Mouse (Mus musculus): Measurements from ENCODE around the gene Trio. TPM values are rescaled to one million over a fixed set of nuclear protein-coding genes. Genes with fewer than 3 reads are reported as not detected.
"Not testable (repeated sequence)": the region's sequence is repeated elsewhere in the genome, so short reads cannot be mapped to it uniquely, and the experiment has no call there.

Trio gene
- polyA plus RNA-seq, 1 experiment from 2014 or later: 39.5 TPM

DNA sequence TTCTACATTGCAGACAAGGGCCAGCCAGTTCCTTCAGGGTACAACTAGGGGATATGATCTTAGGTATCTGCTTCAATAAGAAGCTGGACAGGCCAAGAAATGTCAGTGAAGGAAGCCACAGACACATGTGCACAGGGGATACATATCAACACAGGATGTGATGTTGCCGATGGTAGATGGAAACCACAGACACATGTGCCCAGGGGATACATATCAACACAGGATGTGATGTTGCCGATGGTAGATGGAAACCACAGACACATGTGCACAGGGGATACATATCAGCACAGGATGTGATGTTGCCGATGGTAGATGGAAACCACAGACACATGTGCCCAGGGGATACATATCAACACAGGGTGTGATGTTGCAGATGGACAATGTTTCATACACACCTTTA, 197.8 kb downstream of the Trio start:
- 88% methylated on average over 3 of the region's 3 CpGs for WGBS
- peaks cover 95% of the 10 kb centered on the region for H3K36me3 ChIP-seq
- H3K4me2 ChIP-seq; H3K4me1 ChIP-seq (replicated peaks); H3K27me3 ChIP-seq; H3K9me3 ChIP-seq; H3K27ac ChIP-seq; ATAC-seq (ENCODE audit: low FRiP score); H3K4me3 ChIP-seq; H3K9ac ChIP-seq: not testable (repeated sequence)

DNA sequence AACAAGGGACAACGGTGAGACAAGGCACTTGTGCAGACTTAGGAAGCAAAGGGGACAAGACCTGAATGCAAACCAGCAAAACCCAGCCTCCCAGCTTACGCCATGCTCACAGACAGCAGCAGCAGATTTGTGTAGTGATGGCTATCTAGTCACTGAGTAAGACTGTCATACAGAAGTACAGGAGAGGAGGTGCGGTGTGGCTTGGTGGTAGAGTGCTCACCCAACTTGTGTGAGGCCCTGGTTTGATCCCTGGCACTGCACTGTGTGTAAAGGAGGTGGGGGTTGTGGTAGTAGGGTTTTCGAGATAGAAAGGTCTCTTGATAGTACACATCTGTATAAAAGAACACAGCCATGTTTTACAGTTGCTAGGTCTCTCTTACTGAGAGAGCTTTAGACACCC, 198.8 kb downstream of the Trio start:
- Histone ChIP-seq H3K27ac (no peak overlapping the region), H3K4me3 (no peak overlapping the region), H3K27me3 (no peaks in the 10 kb centered on the region), H3K9ac (no peak overlapping the region), H3K9me3 (no peaks in the 10 kb centered on the region), H3K36me3 (peaks cover 94% of the 10 kb centered on the region), H3K4me1 (replicated peaks) (no peaks in the 10 kb centered on the region), H3K4me2 (no peak overlapping the region)
- ATAC-seq (ENCODE audit: low FRiP score): no peak
- 94% methylated on average over 4 of the region's 4 CpGs for WGBS

DNA sequence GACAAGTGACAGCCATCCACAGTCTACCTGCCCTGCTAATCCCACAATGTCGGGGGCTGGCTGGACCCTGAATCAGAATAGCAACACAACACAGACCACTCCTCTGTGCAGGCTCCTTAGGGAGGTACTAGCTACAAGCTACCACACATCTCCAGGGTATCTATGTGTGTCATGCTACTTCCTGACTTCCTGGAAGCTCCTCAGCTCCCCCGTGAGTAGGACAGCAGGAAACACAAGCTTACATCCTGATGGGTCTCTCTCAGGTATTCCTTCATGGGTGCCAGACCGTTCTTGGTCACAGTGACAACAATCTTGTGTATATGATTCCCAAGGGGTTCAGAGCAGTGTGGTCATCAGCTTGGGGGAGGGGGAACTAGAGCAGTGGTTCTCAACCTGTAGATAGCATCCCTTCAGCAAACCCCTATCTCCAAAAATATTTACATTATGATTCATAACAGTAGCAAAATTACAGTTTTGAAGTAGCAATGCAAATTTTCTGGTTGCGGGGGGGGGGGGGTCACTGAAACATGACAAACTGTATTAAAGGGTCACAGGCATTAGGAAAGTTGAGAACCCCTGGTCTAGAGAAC, 199.5 kb downstream of the Trio start:
- Histone ChIP-seq H3K27me3 (no peaks in the 10 kb centered on the region), H3K4me2 (no peak overlapping the region), H3K9me3 (no peaks in the 10 kb centered on the region), H3K27ac (no peak overlapping the region), H3K36me3 (peaks cover 94% of the 10 kb centered on the region), H3K4me3 (no peak overlapping the region), H3K4me1 (replicated peaks) (no peaks in the 10 kb centered on the region), H3K9ac (no peak overlapping the region)
- 93% methylated on average over 4 of the region's 4 CpGs for WGBS
- ATAC-seq (ENCODE audit: low FRiP score): no peak

DNA sequence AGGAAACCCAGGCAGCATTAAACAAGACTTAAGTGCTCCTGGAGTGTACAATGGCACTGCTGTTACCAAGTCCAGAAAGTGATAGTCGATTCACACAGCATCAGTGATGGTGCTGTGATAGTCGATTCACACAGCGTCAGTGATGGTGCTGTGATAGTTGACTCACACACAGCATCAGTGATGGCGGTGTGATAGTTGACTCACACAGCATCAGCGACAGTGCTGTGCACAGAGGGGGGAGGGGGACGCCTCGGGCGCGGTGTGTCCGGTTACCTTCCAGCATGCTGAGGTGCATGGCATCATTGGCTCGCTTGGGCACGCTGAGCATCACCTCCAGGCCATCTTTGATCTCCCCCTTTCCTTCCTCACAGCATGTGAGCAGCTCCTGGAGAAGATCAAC, 200.3 kb downstream of the Trio start:
- Histone ChIP-seq H3K27ac (no peak overlapping the region), H3K36me3 (peaks cover 94% of the 10 kb centered on the region), H3K27me3 (no peaks in the 10 kb centered on the region), H3K4me1 (replicated peaks) (no peaks in the 10 kb centered on the region), H3K4me3 (no peak overlapping the region), H3K9me3 (no peaks in the 10 kb centered on the region), H3K9ac (no peak overlapping the region), H3K4me2 (no peak overlapping the region)
- 95% methylated on average over 12 of the region's 12 CpGs for WGBS
- ATAC-seq (ENCODE audit: low FRiP score): no peak

DNA sequence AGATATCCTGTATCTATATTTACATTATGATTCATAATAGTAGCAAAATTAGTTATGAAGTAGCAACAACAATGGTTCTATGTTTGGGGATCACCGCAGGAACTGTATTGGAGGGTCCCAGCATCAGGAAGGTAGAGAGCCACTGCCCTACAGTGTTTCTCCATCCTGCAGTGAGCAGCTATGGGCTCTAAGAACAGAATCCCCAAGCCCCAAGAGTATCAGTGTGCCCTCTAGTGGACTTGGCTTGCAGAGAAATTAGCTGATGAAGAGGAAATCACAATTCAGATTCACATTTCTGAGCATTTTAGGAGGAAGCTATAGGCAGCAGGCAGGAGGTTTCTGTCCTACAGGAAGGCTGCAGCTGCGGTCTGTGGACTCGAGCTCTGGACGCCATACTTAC, 202.1 kb downstream of the Trio start:
- no peak for ATAC-seq (ENCODE audit: low FRiP score)
- Histone ChIP-seq H3K4me3 (no peak overlapping the region), H3K9ac (no peak overlapping the region), H3K4me1 (replicated peaks) (no peaks in the 10 kb centered on the region), H3K36me3 (peaks cover 96% of the 10 kb centered on the region), H3K27me3 (no peaks in the 10 kb centered on the region), H3K4me2 (no peak overlapping the region), H3K27ac (no peak overlapping the region), H3K9me3 (no peaks in the 10 kb centered on the region)
- WGBS: 91% methylated on average over 4 of the region's 4 CpGs

DNA sequence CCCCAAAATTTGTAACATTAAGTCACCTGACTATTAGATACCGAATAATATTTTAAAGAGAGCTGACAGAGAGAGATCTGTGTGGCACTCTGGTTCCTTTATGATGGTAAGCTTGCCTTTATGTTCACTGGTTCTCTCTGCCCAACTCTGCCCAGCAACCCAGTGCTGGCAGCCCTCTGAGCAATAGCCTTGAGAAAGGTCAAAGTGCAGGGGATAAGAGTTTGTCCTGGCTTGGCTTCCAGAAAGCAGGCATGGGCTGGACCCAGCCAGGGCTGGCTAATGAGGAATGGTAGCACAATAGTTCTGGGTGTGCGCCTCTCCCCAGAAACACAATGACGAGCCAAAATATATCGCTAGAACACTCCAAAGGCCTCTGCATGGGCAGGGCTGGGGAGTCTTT, 203.2 kb downstream of the Trio start:
- no peak overlapping the region for H3K4me2 ChIP-seq
- no peak for ATAC-seq (ENCODE audit: low FRiP score)
- H3K4me3 ChIP-seq: no peak overlapping the region
- H3K27me3 ChIP-seq: no peaks in the 10 kb centered on the region
- H3K36me3 ChIP-seq: peaks cover 96% of the 10 kb centered on the region
- no peaks in the 10 kb centered on the region for H3K9me3 ChIP-seq
- H3K9ac ChIP-seq: no peak overlapping the region
- 94% methylated on average over 4 of the region's 4 CpGs for whole genome bisulfite sequencing
- no peaks in the 10 kb centered on the region for H3K4me1 ChIP-seq (replicated peaks)
- no peak overlapping the region for H3K27ac ChIP-seq

DNA sequence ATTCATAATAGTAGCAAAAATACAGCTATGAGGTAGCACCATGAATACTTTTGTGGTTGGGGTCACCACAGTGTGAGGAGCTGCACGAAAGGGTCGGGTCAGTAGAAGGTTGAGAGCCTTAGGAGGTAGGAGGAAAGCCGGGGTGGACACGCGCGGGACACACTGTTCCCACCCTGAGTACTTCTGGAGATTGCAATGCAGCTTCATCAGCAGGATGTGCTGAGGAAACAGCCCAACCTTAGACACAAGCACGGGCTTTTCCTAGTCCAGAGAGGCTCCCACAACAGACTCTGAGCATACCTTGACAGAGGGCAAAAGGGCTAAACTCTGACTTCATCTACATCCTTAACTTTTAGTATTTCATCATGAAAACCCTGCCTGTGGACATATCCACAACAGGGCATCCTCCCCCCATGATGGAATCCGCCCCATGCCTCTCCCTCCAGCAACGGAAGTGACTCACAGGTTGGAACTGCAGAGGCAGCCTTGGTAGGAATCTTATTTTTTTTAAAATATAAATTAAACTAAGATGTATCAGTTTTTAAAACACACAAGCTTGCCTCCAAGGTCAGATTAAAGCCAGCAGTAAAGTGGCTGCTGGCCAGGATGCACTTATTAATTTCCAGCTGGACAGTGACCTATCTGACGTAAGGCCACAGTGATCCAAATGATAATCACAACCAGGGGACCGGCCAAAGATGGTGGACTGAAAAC, 203.8 kb downstream of the Trio start:
- Histone ChIP-seq H3K4me3 (no peak overlapping the region), H3K9me3 (no peaks in the 10 kb centered on the region), H3K27ac (no peak overlapping the region), H3K4me2 (no peak overlapping the region), H3K27me3 (no peaks in the 10 kb centered on the region), H3K9ac (no peak overlapping the region), H3K36me3 (peaks cover 96% of the 10 kb centered on the region), H3K4me1 (replicated peaks) (no peaks in the 10 kb centered on the region)
- ATAC-seq (ENCODE audit: low FRiP score): no peak
- 93% methylated on average over 11 of the region's 11 CpGs for WGBS

DNA sequence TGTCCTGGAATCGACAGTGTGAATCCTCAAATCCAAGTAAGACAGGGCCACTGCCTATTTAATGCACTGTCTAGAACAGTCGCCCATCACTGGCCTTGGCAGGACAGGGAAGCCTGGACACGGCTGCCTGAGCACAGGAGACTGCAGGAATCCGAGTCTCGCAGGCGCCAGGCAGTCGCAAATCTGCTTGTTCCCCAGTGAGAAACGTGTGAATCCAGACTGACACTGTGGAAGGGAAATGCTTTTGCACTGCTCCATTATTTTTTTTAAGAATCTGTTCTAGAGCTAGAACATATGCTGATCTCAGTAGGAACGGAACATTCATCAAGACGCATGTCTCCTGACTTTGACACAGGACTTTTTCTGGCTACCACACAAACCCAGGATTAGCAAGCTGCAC, 208.6 kb downstream of the Trio start:
- 75% methylated on average over 10 of the region's 10 CpGs for WGBS
- Histone ChIP-seq H3K9ac (no peak overlapping the region), H3K4me3 (no peak overlapping the region), H3K9me3 (no peaks in the 10 kb centered on the region), H3K36me3 (peaks cover 98% of the 10 kb centered on the region), H3K4me2 (no peak overlapping the region), H3K27me3 (no peaks in the 10 kb centered on the region), H3K27ac (peak overlapping the region; percentile 40; the same call in 1 of the 2 replicates), H3K4me1 (replicated peaks) (peaks cover 10% of the 10 kb centered on the region; the same call in 1 of the 2 replicates)
- ATAC-seq (ENCODE audit: low FRiP score): no peak

DNA sequence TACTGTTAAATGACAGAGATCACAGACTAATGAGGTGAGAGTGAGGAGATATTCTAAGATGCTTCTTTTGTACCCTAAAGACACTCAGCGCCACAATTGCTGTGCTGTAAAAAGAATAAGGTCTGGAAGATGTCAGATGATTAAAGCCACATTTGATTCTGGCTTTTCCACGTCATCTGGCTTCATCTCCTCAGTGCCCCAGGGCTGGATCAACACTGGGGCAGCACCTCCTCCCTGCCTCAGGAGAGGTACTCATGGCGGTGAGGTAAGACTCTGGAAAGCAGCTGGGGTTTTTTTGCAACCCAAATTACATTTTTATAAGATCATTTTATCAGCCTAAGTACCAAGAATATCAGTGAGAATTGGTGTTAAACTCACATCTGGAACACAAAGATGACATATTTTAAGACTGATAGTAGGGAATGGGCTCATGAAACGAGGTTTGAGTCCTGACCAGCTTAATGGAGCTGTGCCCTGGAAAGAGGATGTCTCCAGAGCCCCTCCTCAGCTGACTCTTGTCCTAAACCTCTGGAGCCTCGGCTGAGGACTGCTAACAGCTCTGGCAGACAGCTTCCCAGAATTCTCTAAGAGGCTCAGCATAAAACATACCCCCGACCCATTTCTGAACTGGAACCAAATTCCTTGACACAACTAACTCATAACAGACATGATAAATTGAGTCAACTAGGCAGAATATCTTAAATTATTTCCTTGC, 210.8 kb downstream of the Trio start:
- no peak overlapping the region for H3K4me3 ChIP-seq
- H3K27me3 ChIP-seq: no peaks in the 10 kb centered on the region
- peaks cover 92% of the 10 kb centered on the region for H3K36me3 ChIP-seq
- peaks cover 23% of the 10 kb centered on the region for H3K4me1 ChIP-seq (replicated peaks)
- ATAC-seq (ENCODE audit: low FRiP score): no peak
- no peak overlapping the region for H3K9ac ChIP-seq
- WGBS: 70% methylated on average over 6 of the region's 6 CpGs
- peak overlapping the region; percentile 60 for H3K27ac ChIP-seq
- no peak overlapping the region for H3K4me2 ChIP-seq
- no peaks in the 10 kb centered on the region for H3K9me3 ChIP-seq

DNA sequence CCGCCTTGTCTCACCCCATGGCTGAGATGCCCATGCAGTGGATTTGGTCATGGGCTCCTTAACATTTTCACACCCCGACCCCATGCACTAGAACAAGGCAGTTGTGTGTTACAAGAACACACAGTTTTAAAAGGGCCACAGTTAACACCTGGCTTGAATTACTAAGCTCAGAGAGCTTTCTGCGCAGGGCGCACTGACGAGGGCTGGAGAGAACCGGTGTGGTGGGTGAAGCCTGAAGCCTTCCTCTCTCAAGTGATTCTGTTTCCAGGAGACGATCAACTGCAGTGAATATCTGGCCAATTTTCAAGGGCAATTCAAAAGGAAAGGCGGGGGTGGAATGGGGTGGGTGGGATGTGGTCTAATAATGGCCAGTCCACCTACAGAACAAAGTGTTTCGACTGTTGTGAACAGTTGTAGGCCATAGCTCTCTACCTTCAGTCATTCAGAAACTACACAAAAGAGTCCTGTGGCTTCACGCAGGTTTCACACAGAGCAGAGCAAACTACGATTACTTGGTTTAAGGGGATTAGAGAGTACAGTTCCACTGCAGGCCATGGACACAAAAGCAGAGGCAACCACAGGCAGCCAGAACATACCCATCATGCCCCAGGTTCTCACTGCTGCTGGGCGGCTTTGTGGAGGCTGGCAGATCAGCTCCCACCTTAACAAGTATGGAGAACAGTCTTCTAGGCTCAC, 214.7 kb downstream of the Trio start:
- Histone ChIP-seq H3K4me3 (no peak overlapping the region), H3K27ac (peak overlapping the region; percentile 53; the same call in 1 of the 2 replicates), H3K27me3 (no peaks in the 10 kb centered on the region), H3K9me3 (no peaks in the 10 kb centered on the region), H3K4me2 (no peak overlapping the region), H3K4me1 (replicated peaks) (peaks cover 40% of the 10 kb centered on the region), H3K36me3 (peaks cover 62% of the 10 kb centered on the region), H3K9ac (no peak overlapping the region)
- ATAC-seq (ENCODE audit: low FRiP score): no peak
- WGBS: 56% methylated on average over 12 of the region's 12 CpGs

DNA sequence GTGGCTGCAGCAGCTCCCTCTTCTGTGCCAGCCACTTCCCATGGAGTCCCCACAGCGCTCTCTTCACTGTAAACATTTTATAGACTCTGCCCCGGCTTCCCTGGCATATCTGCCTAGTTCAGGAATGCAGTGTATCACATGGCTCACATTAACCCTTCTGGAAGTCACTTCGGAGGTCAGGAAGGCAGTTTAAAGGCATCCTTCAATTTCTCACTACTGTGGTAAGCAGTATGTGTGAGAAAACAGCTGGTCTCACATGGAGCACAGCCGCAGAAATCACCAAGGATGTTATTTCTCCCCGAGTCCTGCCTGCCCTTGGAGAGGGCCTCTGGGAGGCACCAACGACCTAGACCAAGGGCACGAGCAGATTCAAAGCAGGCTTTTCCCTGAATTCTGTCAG, 215.4 kb downstream of the Trio start:
- Histone ChIP-seq H3K27me3 (no peaks in the 10 kb centered on the region), H3K36me3 (peaks cover 62% of the 10 kb centered on the region), H3K4me2 (no peak overlapping the region), H3K9me3 (no peaks in the 10 kb centered on the region), H3K4me3 (no peak overlapping the region), H3K27ac (peak overlapping the region; percentile 53; the same call in 1 of the 2 replicates), H3K4me1 (replicated peaks) (peaks cover 33% of the 10 kb centered on the region), H3K9ac (peak overlapping the region; percentile 46; the same call in 1 of the 2 replicates)
- WGBS: 75% methylated on average over 7 of the region's 7 CpGs
- no peak for ATAC-seq (ENCODE audit: low FRiP score)

DNA sequence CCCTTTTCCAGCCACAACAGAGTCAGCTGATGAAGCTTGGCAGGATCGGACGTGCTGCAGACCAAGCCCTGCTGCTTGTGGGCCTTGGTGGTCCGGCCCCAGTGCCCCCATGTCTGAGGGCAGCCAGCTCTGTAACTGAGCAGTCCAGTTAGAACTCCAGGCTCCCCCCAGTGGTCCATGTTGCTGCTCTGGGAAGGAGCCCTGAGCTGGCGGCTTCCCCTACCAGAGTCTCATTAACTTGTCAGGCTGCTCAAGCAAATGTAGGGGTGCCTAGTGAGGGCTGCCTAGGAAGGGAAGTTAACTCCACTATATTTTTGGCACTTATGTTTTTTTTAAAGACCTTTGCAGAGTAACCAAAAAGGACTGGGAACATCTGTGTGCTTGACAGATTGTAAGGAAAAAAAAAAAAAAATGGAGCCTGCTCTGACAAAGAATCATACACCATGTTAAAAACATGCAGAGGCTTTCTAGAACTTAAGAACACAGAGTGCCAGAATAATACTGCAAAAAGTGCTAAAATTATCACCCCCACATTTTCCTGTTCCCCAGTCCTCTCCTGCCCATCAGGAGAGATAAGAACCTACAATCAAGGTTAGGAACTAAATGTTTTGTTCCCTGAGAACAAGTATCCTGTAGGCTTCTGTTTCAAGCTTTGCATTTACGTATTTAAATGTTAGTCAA, 216.9 kb downstream of the Trio start:
- peak overlapping the region; percentile 23; the same call in 1 of the 2 replicates for H3K27ac ChIP-seq
- H3K4me3 ChIP-seq: no peak overlapping the region
- no peak for ATAC-seq (ENCODE audit: low FRiP score)
- H3K4me1 ChIP-seq (replicated peaks): peaks cover 39% of the 10 kb centered on the region
- no peak overlapping the region for H3K9ac ChIP-seq
- H3K36me3 ChIP-seq: peaks cover 62% of the 10 kb centered on the region
- no peaks in the 10 kb centered on the region for H3K27me3 ChIP-seq
- 67% methylated on average over 5 of the region's 5 CpGs for WGBS
- H3K4me2 ChIP-seq: no peak overlapping the region
- H3K9me3 ChIP-seq: no peaks in the 10 kb centered on the region
